Mouse (Mus musculus): ENCODE measurements at regions not wholly inside any gene's neighbourhood (a gene's known extent, or its start where the extent isn't known, plus 50 kb on each side); places are given as distances from the start of the nearest gene placed in this dataset.

DNA sequence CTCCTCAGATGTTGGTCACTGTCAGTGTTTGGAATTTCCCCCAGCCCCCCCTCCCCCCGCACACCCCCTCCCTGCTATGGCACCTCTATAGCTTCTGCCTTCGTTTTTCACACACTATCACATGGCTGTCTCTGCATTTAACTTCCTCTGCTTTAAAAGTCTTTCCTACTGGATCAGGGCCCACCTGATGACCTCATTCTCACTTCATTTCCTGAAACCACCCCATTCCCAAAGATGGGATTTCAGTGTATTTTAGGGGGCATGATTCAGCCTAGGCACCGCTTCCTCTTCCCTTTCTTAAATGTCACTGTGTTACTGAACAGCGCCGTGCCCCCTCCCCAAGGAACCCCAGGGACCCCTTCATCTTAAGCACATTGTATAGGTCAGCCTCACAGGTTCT lies 103.7 kb downstream of the Ndufa10 start:
- TF ChIP-seq CTCF (IDR thresholded peaks at IDR 0.05; ENCODE audit: borderline replicate concordance, control insufficient read depth, extremely low read depth, insufficient read depth, low read length, poor library complexity), result no peak
- no peak for TF ChIP-seq POLR2A (IDR thresholded peaks at IDR 0.05; ENCODE audit: control insufficient read depth, extremely low read depth, insufficient read depth, low read length, poor library complexity)

Data from thymus, adult 2 months (tissue).